Mouse (Mus musculus): ENCODE data around the gene Tmem82. TPM values are rescaled to one million over a fixed set of nuclear protein-coding genes. Genes with fewer than 3 reads are reported as not detected.

The Tmem82 gene
- polyA plus RNA-seq, 1 experiment from 2014 or later: 0.54 TPM

DNA sequence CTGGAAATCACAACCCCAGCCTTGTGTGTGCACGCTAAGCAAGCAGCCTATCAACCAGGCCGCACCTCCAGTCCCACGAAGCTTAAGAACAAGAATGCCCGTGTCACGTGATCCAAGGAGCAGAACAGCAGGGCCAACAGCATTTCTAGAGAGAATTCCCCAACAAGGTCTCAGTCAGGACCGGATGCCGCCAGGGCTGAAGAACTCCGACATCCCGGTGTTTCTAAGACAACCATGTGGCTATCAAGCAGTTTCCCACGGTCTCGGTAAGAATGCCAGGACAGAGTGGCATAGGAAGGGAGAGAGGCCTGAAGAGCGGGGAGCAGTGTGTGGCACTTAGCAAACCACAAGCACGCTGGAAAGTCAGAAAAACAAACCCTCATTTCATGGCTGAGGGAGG is 35.4 kb upstream of the Tmem82 start:
- H3K27me3 ChIP-seq: no peaks in the 10 kb centered on the region
- H3K4me3 ChIP-seq: no peak overlapping the region
- no peaks in the 10 kb centered on the region for H3K9me3 ChIP-seq
- H3K27ac ChIP-seq: 0 out of 2 replicates have a peak overlapping the region, but pooled peaks have one; percentile 11
- peaks cover 38% of the 10 kb centered on the region for H3K36me3 ChIP-seq
- WGBS: 89% methylated on average over 13 of the region's 13 CpGs
- H3K4me2 ChIP-seq (replicated peaks): no peak overlapping the region
- H3K4me1 ChIP-seq: peaks cover 9% of the 10 kb centered on the region; the same call in 1 of the 2 replicates
- no peak for ATAC-seq (ENCODE audit: insufficient number of reproducible peaks, insufficient read depth, low FRiP score, low TSS enrichment)
- no peak overlapping the region for H3K9ac ChIP-seq

GRCm38 (mm10) chr4:141653044-141653443 is 34.6 kb upstream of the Tmem82 start:
- no peak overlapping the region for H3K4me2 ChIP-seq (replicated peaks)
- H3K4me1 ChIP-seq: peaks cover 9% of the 10 kb centered on the region; the same call in 1 of the 2 replicates
- no peaks in the 10 kb centered on the region for H3K9me3 ChIP-seq
- H3K27ac ChIP-seq: no peak overlapping the region
- 92% methylated on average over 8 of the region's 8 CpGs for WGBS
- no peaks in the 10 kb centered on the region for H3K27me3 ChIP-seq
- ATAC-seq (ENCODE audit: insufficient number of reproducible peaks, insufficient read depth, low FRiP score, low TSS enrichment): no peak
- peaks cover 41% of the 10 kb centered on the region for H3K36me3 ChIP-seq
- no peak overlapping the region for H3K9ac ChIP-seq
- no peak overlapping the region for H3K4me3 ChIP-seq

GRCm38 (mm10) chr4:141651944-141652343 is 33.5 kb upstream of the Tmem82 start:
- H3K27ac ChIP-seq: no peak overlapping the region
- H3K27me3 ChIP-seq: no peaks in the 10 kb centered on the region
- H3K4me2 ChIP-seq (replicated peaks): no peak overlapping the region
- H3K9ac ChIP-seq: no peak overlapping the region
- H3K36me3 ChIP-seq: peaks cover 44% of the 10 kb centered on the region
- no peak for ATAC-seq (ENCODE audit: insufficient number of reproducible peaks, insufficient read depth, low FRiP score, low TSS enrichment)
- no peak overlapping the region for H3K4me3 ChIP-seq
- WGBS: 88% methylated on average over 10 of the region's 10 CpGs
- H3K4me1 ChIP-seq: peaks cover 9% of the 10 kb centered on the region; the same call in 1 of the 2 replicates
- H3K9me3 ChIP-seq: no peaks in the 10 kb centered on the region

- ATAC-seq (ENCODE audit: insufficient number of reproducible peaks, insufficient read depth, low FRiP score, low TSS enrichment): no peak
- H3K4me2 ChIP-seq (replicated peaks): no peak overlapping the region
- H3K4me3 ChIP-seq: no peak overlapping the region
- H3K27ac ChIP-seq: no peak overlapping the region
- no peak overlapping the region for H3K9ac ChIP-seq
- no peaks in the 10 kb centered on the region for H3K9me3 ChIP-seq
- peaks cover 43% of the 10 kb centered on the region for H3K36me3 ChIP-seq
- no peaks in the 10 kb centered on the region for H3K27me3 ChIP-seq
- 85% methylated on average over 6 of the region's 6 CpGs for WGBS
- peaks cover 9% of the 10 kb centered on the region; the same call in 1 of the 2 replicates for H3K4me1 ChIP-seq
These were observed 32.9 kb upstream of the Tmem82 start for GRCm38 (mm10) chr4:141651286-141651685.

- H3K4me2 ChIP-seq (replicated peaks): no peak overlapping the region
- H3K4me1 ChIP-seq: peaks cover 9% of the 10 kb centered on the region; the same call in 1 of the 2 replicates
- 0 out of 2 replicates have a peak overlapping the region, but pooled peaks have one; percentile 63 for H3K27ac ChIP-seq
- no peaks in the 10 kb centered on the region for H3K27me3 ChIP-seq
- H3K9ac ChIP-seq: no peak overlapping the region
- WGBS: 66% methylated on average over 6 of the region's 6 CpGs
- H3K36me3 ChIP-seq: peaks cover 37% of the 10 kb centered on the region
- H3K4me3 ChIP-seq: no peak overlapping the region
- peak; percentile 38; the same call in 1 of the 2 replicates for ATAC-seq (ENCODE audit: insufficient number of reproducible peaks, insufficient read depth, low FRiP score, low TSS enrichment)
- no peaks in the 10 kb centered on the region for H3K9me3 ChIP-seq
These were observed 30.8 kb upstream of the Tmem82 start for GRCm38 (mm10) chr4:141649244-141649643.

GRCm38 (mm10) chr4:141648262-141648661 is 29.8 kb upstream of the Tmem82 start:
- Histone ChIP-seq H3K4me3 (no peak overlapping the region), H3K27ac (no peak overlapping the region), H3K9me3 (no peaks in the 10 kb centered on the region), H3K4me1 (peaks cover 14% of the 10 kb centered on the region; the same call in 1 of the 2 replicates), H3K36me3 (peaks cover 30% of the 10 kb centered on the region), H3K4me2 (replicated peaks) (no peak overlapping the region), H3K9ac (no peak overlapping the region), H3K27me3 (no peaks in the 10 kb centered on the region)
- no peak for ATAC-seq (ENCODE audit: insufficient number of reproducible peaks, insufficient read depth, low FRiP score, low TSS enrichment)
- WGBS: 92% methylated on average over 5 of the region's 5 CpGs

DNA sequence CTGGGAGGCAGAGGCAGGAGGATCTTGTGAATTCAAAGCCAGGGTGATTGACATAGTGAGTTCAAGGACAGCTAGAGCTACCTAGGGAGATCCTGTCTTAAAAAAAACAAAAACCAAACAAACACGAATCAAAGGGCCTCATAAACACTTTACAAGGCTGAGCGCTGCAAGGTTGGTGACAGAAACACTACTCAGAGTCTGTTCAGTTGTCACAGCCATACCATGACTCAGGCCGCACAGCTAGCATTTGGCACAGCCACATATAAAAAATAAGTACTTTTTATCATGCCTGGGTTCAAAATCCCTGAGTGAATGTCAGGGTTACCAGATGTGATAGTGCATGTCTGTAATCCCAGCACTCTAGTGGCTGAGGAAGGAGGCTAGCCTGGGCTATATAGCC is 28.8 kb upstream of the Tmem82 start:
- 93% methylated on average over 3 of the region's 3 CpGs for WGBS
- Histone ChIP-seq H3K27ac (no peak overlapping the region), H3K27me3 (no peaks in the 10 kb centered on the region), H3K9me3 (no peaks in the 10 kb centered on the region), H3K4me3 (no peak overlapping the region), H3K4me2 (replicated peaks) (no peak overlapping the region), H3K9ac (no peak overlapping the region), H3K36me3 (peaks cover 31% of the 10 kb centered on the region), H3K4me1 (peaks cover 15% of the 10 kb centered on the region; the same call in 1 of the 2 replicates)
- ATAC-seq (ENCODE audit: insufficient number of reproducible peaks, insufficient read depth, low FRiP score, low TSS enrichment): no peak

GRCm38 (mm10) chr4:141645988-141646387 is 27.6 kb upstream of the Tmem82 start:
- ATAC-seq (ENCODE audit: insufficient number of reproducible peaks, insufficient read depth, low FRiP score, low TSS enrichment): no peak
- Histone ChIP-seq H3K9ac (no peak overlapping the region), H3K27ac (no peak overlapping the region), H3K4me3 (no peak overlapping the region), H3K36me3 (peaks cover 33% of the 10 kb centered on the region), H3K9me3 (no peaks in the 10 kb centered on the region), H3K27me3 (no peaks in the 10 kb centered on the region), H3K4me1 (peaks cover 15% of the 10 kb centered on the region; the same call in 1 of the 2 replicates), H3K4me2 (replicated peaks) (no peak overlapping the region)
- 91% methylated on average over 8 of the region's 8 CpGs for WGBS

- Histone ChIP-seq H3K4me3 (no peak overlapping the region), H3K36me3 (peaks cover 51% of the 10 kb centered on the region), H3K27ac (peak overlapping the region; percentile 32; the same call in 1 of the 2 replicates), H3K9me3 (no peaks in the 10 kb centered on the region), H3K9ac (no peak overlapping the region), H3K4me2 (replicated peaks) (no peak overlapping the region), H3K27me3 (no peaks in the 10 kb centered on the region), H3K4me1 (peaks cover 6% of the 10 kb centered on the region; the same call in 1 of the 2 replicates)
- 67% methylated on average over 7 of the region's 7 CpGs for WGBS
- ATAC-seq (ENCODE audit: insufficient number of reproducible peaks, insufficient read depth, low FRiP score, low TSS enrichment): no peak
These were observed 24.9 kb upstream of the Tmem82 start for GRCm38 (mm10) chr4:141643118-141643855.

- H3K4me1 ChIP-seq: peaks cover 6% of the 10 kb centered on the region; the same call in 1 of the 2 replicates
- WGBS: 90% methylated on average over 25 of the region's 25 CpGs
- no peak overlapping the region for H3K4me2 ChIP-seq (replicated peaks)
- no peaks in the 10 kb centered on the region for H3K27me3 ChIP-seq
- H3K27ac ChIP-seq: no peak overlapping the region
- ATAC-seq (ENCODE audit: insufficient number of reproducible peaks, insufficient read depth, low FRiP score, low TSS enrichment): no peak
- H3K9ac ChIP-seq: no peak overlapping the region
- peaks cover 55% of the 10 kb centered on the region for H3K36me3 ChIP-seq
- H3K4me3 ChIP-seq: no peak overlapping the region
- H3K9me3 ChIP-seq: no peaks in the 10 kb centered on the region
These were observed 23.8 kb upstream of the Tmem82 start for GRCm38 (mm10) chr4:141641961-141642811.

GRCm38 (mm10) chr4:141641353-141641771 is 22.9 kb upstream of the Tmem82 start:
- 90% methylated on average over 7 of the region's 7 CpGs for WGBS
- Histone ChIP-seq H3K4me2 (replicated peaks) (no peak overlapping the region), H3K9ac (no peak overlapping the region), H3K27me3 (no peaks in the 10 kb centered on the region), H3K36me3 (peaks cover 60% of the 10 kb centered on the region), H3K27ac (no peak overlapping the region), H3K4me1 (peaks cover 6% of the 10 kb centered on the region; the same call in 1 of the 2 replicates), H3K9me3 (no peaks in the 10 kb centered on the region), H3K4me3 (no peak overlapping the region)
- ATAC-seq (ENCODE audit: insufficient number of reproducible peaks, insufficient read depth, low FRiP score, low TSS enrichment): no peak

Data from embryonic facial prominence, embryonic 12.5 days (tissue).